Mouse (Mus musculus) adrenal gland, postnatal 14 days (tissue): ENCODE measurements around the gene 4930486L24Rik. TPM values are rescaled to one million over a fixed set of nuclear protein-coding genes. Genes with fewer than 3 reads are reported as not detected.
A peak's percentile ranks its signal among the peaks of the same experiment; 100 is the strongest.
"Not testable (repeated sequence)": the region's sequence is repeated elsewhere in the genome, so short reads cannot be mapped to it uniquely, and the experiment has no call there.

ENCODE experiments used
- DNase-seq: peaks from one replicate; pipeline ENCODE4 v3.0.0; 2021; ENCODE audit warnings: mixed read lengths
- long read RNA-seq, 2 experiments: library from polyadenylated mRNA; stranded (forward); transcript quantifications; one replicate each; pipeline ENCODE4 v2.0.0; 2021
- total RNA-seq: library from RNA; stranded (reverse); gene quantifications from 2 replicates; pipeline ENCODE4 v1.2.3, GENCODE M21; 2021

4930486L24Rik gene
- total RNA-seq, result 34.7 and 39.4 TPM in 2 replicates
- long read RNA-seq, experiment 1, transcript 4930486L24Rik-201 (8 exons, 1,432 nt), result major isoform, 122 of 129 reads
- long read RNA-seq, experiment 1, partial matches to known transcripts, result 0 of 129 reads
- long read RNA-seq, experiment 1, other reads (novel, unspliced or antisense), result 7 of 129 reads
- long read RNA-seq, experiment 2, transcript 4930486L24Rik-201 (8 exons, 1,432 nt), result major isoform, 36 of 39 reads
- long read RNA-seq, experiment 2, partial matches to known transcripts, result 2 of 39 reads
- long read RNA-seq, experiment 2, other reads (novel, unspliced or antisense), result 1 of 39 reads

DNA sequence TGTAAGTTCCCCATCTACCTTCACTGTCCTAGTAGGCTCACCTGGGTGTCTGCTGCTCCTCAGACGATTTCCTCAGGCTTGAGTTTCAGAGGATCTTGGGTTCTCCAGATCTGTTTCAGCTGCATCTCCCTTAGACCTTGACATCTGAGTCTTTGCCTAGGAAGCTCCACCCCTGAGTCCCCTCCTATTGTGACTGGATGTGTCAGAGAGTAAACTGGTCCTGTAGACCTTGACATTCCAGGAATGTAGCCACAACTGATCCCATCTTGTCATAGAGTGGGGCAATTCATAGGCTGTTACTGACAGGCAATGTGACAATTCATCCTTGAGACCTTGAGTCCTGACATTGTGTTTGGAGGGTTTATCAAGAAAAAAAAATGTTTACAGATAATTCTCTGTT, at the start of gene 4930486L24Rik:
Gene 4930486L24Rik (minus strand): TSS at position 195 of the 400 bp plus-strand sequence.
- DNase-seq, result peak; percentile 55

GRCm38 (mm10) chr13:60904780-60905179, 40.5 kb upstream of the 4930486L24Rik start, which contains the start of gene Tpbpb:
Gene Tpbpb, minus strand, starts transcription at chr13:60904880.
- DNase-seq, result not testable (repeated sequence)

GRCm38 (mm10) chr13:60897328-60897727, 33.1 kb upstream of the 4930486L24Rik start, which contains the start of gene Ctla2b:
Gene Ctla2b, minus strand, starts transcription at chr13:60897447.
- peak; percentile 49 for DNase-seq

DNA sequence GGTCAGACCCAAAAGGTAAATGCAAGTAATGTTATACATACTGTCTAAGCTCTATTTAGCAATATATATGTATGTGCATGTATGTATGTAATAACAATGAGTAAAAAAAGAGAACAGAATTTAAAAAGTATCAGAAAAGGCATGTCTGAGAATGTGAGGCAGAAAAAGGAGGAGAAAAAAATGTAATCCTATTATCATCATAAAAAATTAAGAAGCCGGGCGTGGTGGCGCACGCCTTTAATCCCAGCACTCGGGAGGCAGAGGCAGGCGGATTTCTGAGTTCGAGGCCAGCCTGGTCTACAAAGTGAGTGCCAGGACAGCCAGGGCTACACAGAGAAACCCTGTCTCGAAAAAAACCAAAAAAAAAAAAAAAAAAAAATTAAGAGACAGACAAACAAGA, 32.5 kb upstream of the 4930486L24Rik start, which contains the start of gene Gm49392:
Gene Gm49392 (minus strand): TSS at position 101 of the 400 bp plus-strand sequence.
- DNase-seq, result not testable (repeated sequence)

DNA sequence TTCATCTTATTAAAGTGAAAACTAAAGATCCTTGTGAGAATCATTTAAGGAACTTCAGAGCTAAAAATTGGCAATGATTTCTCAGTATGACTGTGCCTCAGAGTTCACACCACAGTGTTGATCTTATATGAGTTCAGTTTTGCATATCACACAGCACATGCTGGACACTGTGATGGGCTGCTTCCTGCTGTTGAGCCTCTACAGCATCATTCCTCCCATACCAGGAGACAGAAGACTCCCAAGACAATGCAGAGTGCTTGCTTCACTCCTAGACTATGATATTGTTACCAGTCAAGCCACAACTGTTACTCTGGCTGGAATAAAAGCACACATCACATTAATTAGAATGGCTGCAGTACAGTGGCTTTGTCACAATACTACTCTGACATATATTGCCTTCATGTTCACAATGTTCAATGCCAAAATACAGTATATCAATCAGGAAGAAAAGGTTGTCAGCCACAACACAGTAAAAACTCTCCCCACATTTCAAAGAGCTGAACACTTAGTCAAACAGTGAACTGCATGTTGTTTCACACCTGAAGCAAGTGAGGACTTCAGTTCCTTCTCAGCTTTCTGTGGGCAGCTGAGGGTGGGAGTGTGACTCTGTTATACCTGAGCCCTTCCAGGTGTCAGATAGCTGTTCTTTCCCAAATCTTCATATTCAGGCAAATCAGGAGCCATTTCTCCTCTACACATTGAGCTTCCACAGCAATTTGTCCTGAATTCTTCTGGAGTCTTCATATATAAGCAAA, 31.3 kb upstream of the 4930486L24Rik start:
- DNase-seq, result no peak

DNA sequence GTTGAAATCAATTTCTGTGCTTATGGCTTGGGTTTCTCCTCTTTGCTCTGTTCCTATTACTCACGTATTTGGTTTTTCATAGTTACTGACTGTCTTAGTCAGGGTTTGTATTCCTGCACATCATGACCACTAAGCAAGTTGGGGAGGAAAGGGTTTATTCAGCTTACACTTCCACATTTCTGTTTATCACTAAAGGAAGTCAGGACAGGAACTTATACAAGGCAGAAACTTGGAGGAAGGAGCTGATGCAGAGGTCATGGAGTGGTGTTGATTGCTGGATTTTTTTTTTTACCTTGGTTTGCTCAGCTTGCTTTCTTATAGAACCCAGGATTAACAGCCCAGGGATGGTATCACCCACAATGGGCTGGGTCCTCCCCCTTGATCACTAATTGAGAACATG, 28.0 kb upstream of the 4930486L24Rik start:
- DNase-seq, result no peak

DNA sequence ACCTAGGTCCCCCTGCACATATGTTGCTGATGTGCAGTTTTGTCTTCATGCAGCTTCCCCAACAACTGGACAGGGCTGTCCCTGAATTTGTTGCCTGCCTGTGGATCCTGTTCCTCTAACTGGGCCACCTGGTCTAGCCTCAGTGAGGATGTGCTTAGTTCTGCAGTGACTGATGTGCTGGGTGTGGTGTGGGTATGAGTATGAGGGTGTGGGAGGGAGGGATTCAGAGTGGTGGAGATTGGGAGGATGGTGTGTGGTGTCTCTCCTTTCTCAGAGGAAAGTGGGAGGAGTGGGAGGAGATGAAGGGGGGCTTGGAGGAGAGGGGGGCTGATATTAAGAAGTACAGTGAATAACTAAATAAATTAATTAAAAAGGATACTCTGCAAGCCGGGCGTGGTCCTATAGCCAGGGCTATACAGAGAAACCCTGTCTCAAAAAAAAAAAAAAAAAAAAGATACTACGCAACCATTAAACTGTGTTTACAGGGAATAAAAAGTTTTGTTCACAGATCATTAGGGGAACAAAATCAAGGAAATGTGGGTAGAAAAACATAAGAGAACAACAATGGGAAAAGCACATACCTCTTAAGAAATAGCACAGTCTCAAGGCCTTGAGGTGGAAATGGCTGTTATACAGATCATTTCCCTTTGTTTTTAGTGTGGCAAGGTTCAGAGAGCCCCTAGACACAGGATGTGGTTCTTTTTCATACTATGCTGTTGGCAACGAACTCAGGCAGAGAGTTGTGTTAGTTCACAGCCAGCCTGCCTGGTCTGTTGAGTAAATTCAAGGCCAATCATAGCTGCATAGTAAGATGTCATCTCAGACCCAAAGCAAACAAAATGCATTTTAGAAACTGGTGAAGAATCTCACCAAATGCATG, 15.8 kb downstream of the 4930486L24Rik start:
- no peak for DNase-seq

DNA sequence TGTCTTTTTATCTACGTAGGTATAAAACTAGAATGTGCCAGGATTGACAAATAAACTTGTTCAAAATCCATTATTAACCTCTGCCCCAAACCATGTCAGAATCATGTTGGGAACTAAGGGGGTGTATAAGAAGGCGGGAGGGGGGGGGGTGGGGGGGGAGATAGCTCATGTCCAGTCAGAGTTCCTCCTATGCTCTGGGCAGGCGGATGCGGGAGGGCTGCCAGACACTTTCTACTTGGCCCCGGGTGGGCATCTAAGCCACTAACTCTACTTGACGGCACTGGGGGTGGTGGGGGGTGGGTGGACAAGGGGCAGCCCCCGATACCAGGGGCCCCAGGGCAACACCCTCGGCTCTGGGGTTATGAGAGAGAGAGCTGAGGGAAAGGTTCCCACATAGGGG, 21.1 kb downstream of the 4930486L24Rik start:
- DNase-seq, result no peak

GRCm38 (mm10) chr13:60842703-60843102, 21.6 kb downstream of the 4930486L24Rik start:
- DNase-seq, result no peak

DNA sequence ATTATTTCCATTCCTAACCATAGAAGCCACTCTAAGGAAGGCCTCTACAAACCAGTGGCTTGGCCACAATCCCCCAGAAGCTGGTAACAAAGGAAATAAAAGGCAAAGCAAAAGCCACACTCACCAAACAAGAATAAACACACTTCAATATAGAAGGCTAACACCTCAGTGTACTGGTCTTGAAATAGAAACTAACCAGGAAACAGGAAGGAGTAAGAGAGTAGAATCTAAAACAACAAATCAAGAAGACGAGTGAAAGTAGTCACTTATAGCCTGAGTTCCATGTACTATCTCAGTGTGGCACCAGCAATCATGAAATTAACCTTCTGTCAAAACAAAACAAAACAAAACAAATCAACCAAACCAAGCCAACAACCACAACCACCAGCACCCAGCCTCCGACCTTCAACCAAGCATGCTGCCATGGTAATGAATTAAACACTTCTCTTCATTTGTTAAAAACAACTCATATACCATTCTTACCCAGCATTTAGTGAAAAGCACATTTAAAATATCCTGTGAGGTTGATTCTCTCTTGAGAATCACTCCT, 24.8 kb downstream of the 4930486L24Rik start:
- DNase-seq, result no peak

- peak; percentile 41 for DNase-seq
Measured at GRCm38 (mm10) chr13:60826052-60826451, 38.2 kb downstream of the 4930486L24Rik start.

DNA sequence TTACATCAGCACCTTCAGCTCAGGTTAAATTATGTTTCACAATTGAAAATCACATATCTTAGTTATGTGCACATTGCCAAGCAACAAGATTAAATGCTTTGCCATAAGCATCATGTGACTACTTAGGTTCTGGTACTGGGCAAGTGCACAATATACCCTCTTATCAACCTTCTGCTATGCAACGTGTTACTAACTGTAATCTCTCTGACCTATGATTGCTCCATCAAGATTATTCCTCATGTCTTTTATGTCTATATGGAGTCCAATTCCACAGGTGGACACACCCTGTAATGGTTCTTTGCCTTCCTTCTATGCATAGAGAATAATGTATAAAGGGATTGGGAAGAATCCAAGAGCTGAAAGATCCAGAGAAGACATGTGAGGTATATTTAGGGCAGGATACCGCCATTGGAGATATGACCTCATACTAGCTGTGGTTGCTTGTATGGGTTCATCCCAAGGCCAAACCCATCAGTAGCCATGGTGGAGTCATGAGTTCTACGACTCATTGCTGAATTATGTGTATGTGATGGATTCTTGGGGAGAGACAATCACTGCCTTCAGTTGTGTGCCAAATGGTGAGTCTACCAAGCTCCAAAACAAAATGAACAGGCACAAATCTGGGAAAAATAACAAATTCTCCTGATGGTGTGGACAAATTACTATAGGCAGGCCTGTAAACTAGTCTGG, 43.6 kb downstream of the 4930486L24Rik start:
- DNase-seq, result no peak

GRCm38 (mm10) chr13:60819469-60819868, 44.8 kb downstream of the 4930486L24Rik start:
- peak; percentile 68 for DNase-seq

DNA sequence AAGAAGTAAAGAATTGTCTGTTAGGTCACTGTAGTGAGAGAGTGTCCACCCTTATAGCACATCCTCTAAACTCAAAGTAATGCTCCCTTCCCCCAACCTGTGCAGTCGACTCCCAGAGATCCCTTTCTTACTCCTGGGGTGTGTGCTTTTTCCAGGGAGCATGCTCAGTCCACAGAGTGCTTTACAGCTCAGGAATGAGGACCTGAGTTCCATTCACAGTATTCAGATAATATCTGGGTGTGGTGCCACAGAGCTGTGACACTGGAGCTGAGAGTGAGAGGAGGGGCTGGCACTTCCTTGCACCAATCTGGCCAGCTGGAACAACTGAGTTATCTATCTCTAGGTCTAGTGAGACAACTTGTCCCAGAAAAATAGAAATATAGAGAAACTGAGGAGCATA, 50.6 kb downstream of the 4930486L24Rik start:
- DNase-seq, result no peak

- no peak for DNase-seq
Measured at GRCm38 (mm10) chr13:60812768-60813167, 51.5 kb downstream of the 4930486L24Rik start.

GRCm38 (mm10) chr13:60809690-60810089, 54.6 kb downstream of the 4930486L24Rik start:
- no peak for DNase-seq

DNA sequence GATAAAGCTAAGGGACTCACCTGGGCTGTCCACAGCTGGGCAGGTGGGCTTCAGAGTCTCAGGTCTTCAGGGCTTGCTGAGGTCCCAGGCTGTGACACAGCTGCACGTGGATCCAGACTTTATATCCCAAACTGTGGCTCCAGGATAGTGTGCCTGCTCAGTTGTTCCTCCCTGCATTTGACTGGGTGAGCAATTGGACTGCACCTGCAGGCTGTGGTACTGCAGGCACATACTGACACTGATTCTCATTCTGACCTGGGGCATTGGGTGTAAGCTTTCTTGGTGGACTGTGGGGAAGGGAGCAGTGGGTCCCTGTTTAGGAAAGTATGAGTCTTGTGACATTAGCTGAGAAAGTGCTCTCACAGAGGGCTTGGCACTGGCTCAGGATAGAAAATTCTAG, 61.5 kb downstream of the 4930486L24Rik start, which contains the start of gene Ctsll3:
Gene Ctsll3 (minus strand): TSS at position 101 of the 400 bp plus-strand sequence.
- DNase-seq, result no peak
